Mouse (Mus musculus): ENCODE data around the gene Cilp. TPM values are rescaled to one million over a fixed set of nuclear protein-coding genes. Genes with fewer than 3 reads are reported as not detected.
"Not testable (repeated sequence)": the region's sequence is repeated elsewhere in the genome, so short reads cannot be mapped to it uniquely, and the experiment has no call there.

The Cilp gene
- total and polyA plus RNA-seq, 2 experiments = 0.15 to 0.18 TPM

- H3K79me2 ChIP-seq (ENCODE audit: control insufficient read depth, insufficient read depth, low read length) = no peaks in the 10 kb centered on the region
- H3K36me3 ChIP-seq (ENCODE audit: control insufficient read depth, insufficient read depth, low read length) = no peaks in the 10 kb centered on the region
- H3K27me3 ChIP-seq (ENCODE audit: control insufficient read depth, insufficient read depth, low read length) = no peaks in the 10 kb centered on the region
- no peak overlapping the region for H3K9ac ChIP-seq (ENCODE audit: low read depth, low read length)
- 75% methylated on average over 4 of the region's 4 CpGs for WGBS
- H3K4me3 ChIP-seq (ENCODE audit: insufficient read depth, low read depth, low read length) = no peak overlapping the region
- TF ChIP-seq POLR2A (IDR thresholded peaks at IDR 0.05; ENCODE audit: extremely low read depth, insufficient read depth, low read length) (no peak), CTCF (IDR thresholded peaks at IDR 0.05; ENCODE audit: low read depth, low read length) (no peak)
- H3K27ac ChIP-seq (replicated peaks; ENCODE audit: insufficient read depth, low read depth, low read length) = no peak overlapping the region
- peaks cover 5% of the 10 kb centered on the region; the same call in 1 of the 2 replicates for H3K4me1 ChIP-seq (ENCODE audit: control insufficient read depth, insufficient read depth, low read length)
- peak; percentile 77 for DNase-seq (ENCODE audit: extremely low read depth, low read depth, low spot score)
These were observed 11.0 kb downstream of the Cilp start for GRCm38 (mm10) chr9:65275810-65276530.

DNA sequence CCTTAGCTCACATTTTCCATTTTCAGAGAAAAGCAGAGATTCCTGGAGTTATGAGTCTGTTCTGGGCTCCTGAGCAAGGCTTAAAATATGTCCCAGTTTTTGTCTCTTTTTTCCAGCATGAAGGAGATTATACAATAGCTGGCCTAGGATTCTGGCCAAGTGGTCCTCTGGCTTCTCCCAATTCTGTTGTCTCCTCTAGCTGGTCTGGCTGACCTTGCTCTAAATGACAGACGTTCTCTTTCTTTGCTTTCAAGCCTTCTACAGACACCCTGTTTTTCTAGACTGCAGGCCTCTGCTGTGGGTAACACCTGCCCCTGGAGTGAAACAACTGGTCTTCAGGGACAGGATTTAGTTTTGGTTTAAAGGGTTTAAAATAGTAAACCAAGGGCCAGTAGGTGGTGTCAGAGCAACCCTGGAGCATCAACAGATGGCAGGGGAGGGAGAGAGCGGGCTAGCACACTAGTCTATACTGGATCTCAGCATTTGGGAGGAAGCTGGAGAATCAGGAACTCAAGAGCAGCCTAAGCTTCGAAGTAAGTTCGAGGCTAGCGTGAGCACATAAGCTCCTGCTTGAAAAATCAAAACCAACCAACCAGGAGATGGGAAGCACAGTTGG lies 16.7 kb downstream of the Cilp start:
- Histone ChIP-seq H3K36me3 (ENCODE audit: control insufficient read depth, insufficient read depth, low read length) (no peaks in the 10 kb centered on the region), H3K9ac (ENCODE audit: low read depth, low read length) (no peak overlapping the region), H3K27me3 (ENCODE audit: control insufficient read depth, insufficient read depth, low read length) (no peaks in the 10 kb centered on the region), H3K4me1 (ENCODE audit: control insufficient read depth, insufficient read depth, low read length) (no peaks in the 10 kb centered on the region), H3K27ac (replicated peaks; ENCODE audit: insufficient read depth, low read depth, low read length) (no peak overlapping the region), H3K4me3 (ENCODE audit: insufficient read depth, low read depth, low read length) (no peak overlapping the region), H3K79me2 (ENCODE audit: control insufficient read depth, insufficient read depth, low read length) (no peaks in the 10 kb centered on the region)
- TF ChIP-seq POLR2A (IDR thresholded peaks at IDR 0.05; ENCODE audit: extremely low read depth, insufficient read depth, low read length) (no peak), CTCF (IDR thresholded peaks at IDR 0.05; ENCODE audit: low read depth, low read length) (no peak)
- WGBS = 78% methylated on average over 5 of the region's 5 CpGs
- no peak for DNase-seq (ENCODE audit: extremely low read depth, low read depth, low spot score)

DNA sequence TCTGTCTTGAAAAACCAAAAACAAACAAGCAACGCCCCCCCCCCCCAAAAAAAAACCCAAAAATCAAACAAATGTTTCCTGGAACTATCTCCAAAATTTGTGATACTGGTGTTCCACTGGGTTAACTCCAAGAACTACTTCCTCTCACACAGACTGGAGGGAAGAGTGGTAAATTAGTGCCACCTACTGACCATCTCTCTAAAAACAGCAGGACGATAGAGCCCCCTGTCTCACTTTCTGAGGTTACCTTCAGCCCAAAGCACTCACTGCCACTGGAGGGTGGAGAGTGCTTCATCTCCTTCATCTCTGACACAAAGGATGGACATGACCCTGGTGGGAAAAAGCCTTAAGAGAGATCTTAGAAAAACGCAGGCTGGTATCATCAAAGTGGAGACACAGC lies 18.3 kb downstream of the Cilp start:
- Histone ChIP-seq H3K36me3 (ENCODE audit: control insufficient read depth, insufficient read depth, low read length) (no peaks in the 10 kb centered on the region), H3K4me3 (ENCODE audit: insufficient read depth, low read depth, low read length) (no peak overlapping the region)

DNA sequence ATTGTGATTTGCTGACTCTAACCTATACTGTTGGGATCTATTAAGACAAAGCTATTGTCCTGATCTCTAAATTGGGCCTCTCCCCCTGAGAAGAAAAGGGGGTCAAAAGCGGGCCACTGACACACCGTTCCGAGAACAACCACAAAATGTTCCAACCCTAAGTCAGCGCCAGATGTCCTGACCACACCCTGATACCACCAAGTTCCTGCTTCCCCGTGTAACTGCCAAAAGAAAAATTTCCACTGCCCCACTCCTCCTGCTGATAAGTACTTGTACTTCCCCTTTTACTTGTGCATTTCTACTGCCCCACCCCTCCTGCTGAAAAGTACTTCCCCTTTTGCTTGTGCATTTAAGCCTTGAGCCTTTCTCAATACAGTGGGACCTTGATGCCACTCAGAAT lies 23.3 kb downstream of the Cilp start:
- not testable (repeated sequence) for H3K9ac ChIP-seq (ENCODE audit: low read depth, low read length); DNase-seq (ENCODE audit: extremely low read depth, low read depth, low spot score); H3K27ac ChIP-seq (replicated peaks; ENCODE audit: insufficient read depth, low read depth, low read length); H3K27me3 ChIP-seq (ENCODE audit: control insufficient read depth, insufficient read depth, low read length); H3K79me2 ChIP-seq (ENCODE audit: control insufficient read depth, insufficient read depth, low read length); H3K4me3 ChIP-seq (ENCODE audit: insufficient read depth, low read depth, low read length); H3K36me3 ChIP-seq (ENCODE audit: control insufficient read depth, insufficient read depth, low read length)
- H3K4me1 ChIP-seq (ENCODE audit: control insufficient read depth, insufficient read depth, low read length) = peaks cover 16% of the 10 kb centered on the region
- WGBS = 79% methylated on average over 5 of the region's 5 CpGs

More for the DNA sequence above, 18.3 kb downstream of the Cilp start:
- peak; percentile 65 for DNase-seq (ENCODE audit: extremely low read depth, low read depth, low spot score)
- TF ChIP-seq POLR2A (IDR thresholded peaks at IDR 0.05; ENCODE audit: extremely low read depth, insufficient read depth, low read length) = no peak
- TF ChIP-seq CTCF (IDR thresholded peaks at IDR 0.05; ENCODE audit: low read depth, low read length) = peak; percentile 42
- 8% methylated on average over 3 of the region's 3 CpGs for WGBS
- no peak overlapping the region for H3K9ac ChIP-seq (ENCODE audit: low read depth, low read length)
- H3K79me2 ChIP-seq (ENCODE audit: control insufficient read depth, insufficient read depth, low read length) = no peaks in the 10 kb centered on the region
- no peak overlapping the region for H3K27ac ChIP-seq (replicated peaks; ENCODE audit: insufficient read depth, low read depth, low read length)
- no peaks in the 10 kb centered on the region for H3K4me1 ChIP-seq (ENCODE audit: control insufficient read depth, insufficient read depth, low read length)
- H3K27me3 ChIP-seq (ENCODE audit: control insufficient read depth, insufficient read depth, low read length) = no peaks in the 10 kb centered on the region

DNA sequence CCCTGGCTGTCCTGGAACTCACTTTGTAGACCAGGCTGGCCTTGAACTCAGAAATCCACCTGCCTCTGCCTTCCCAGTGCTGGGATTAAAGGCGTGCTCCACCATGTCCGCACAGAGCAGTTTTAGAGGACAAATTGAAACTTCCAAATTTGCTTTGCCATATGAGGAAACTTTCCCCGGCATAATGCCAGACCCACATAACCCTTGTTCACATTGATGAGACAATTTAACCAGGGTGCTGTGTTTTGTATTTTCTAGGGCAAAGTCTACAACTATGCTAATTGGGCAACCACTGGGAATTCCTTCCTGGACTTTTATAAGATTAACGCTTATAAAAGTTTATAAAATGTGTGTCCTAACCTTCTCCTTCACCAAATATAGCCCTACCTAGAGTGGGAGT lies 25.0 kb downstream of the Cilp start:
- peaks cover 16% of the 10 kb centered on the region for H3K4me1 ChIP-seq (ENCODE audit: control insufficient read depth, insufficient read depth, low read length)
- no peak overlapping the region for H3K4me3 ChIP-seq (ENCODE audit: insufficient read depth, low read depth, low read length)
- peaks cover 9% of the 10 kb centered on the region; the same call in 1 of the 2 replicates for H3K79me2 ChIP-seq (ENCODE audit: control insufficient read depth, insufficient read depth, low read length)
- H3K27me3 ChIP-seq (ENCODE audit: control insufficient read depth, insufficient read depth, low read length) = no peaks in the 10 kb centered on the region
- WGBS = 19% methylated on average over 4 of the region's 4 CpGs
- no peak for TF ChIP-seq CTCF (IDR thresholded peaks at IDR 0.05; ENCODE audit: low read depth, low read length)
- TF ChIP-seq POLR2A (IDR thresholded peaks at IDR 0.05; ENCODE audit: extremely low read depth, insufficient read depth, low read length) = no peak
- H3K36me3 ChIP-seq (ENCODE audit: control insufficient read depth, insufficient read depth, low read length) = no peaks in the 10 kb centered on the region
- H3K9ac ChIP-seq (ENCODE audit: low read depth, low read length) = 0 out of 2 replicates have a peak overlapping the region, but pooled peaks have one; percentile 15
- peak overlapping the region; percentile 99 for H3K27ac ChIP-seq (replicated peaks; ENCODE audit: insufficient read depth, low read depth, low read length)
- DNase-seq (ENCODE audit: extremely low read depth, low read depth, low spot score) = peak; percentile 99

DNA sequence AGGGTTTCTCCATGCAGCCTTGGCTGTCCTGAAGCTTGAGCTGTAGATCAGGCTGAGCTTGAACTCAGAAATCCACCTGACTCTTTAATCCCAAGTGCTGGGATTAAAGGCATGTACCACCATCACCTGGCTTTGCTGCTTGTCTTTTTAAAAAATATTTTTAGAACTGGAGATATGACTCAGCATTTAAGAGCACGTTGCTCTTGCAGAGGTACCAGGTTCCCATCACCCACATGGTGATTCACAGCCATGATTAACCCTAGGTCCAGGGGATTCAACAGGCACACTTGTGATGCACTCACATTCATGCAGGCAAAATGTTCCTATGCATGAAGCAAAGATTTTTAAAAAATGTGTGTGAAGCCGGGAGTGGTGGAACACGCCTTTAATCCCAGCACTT lies 27.4 kb downstream of the Cilp start:
- TF ChIP-seq CTCF (IDR thresholded peaks at IDR 0.05; ENCODE audit: low read depth, low read length) (no peak), POLR2A (IDR thresholded peaks at IDR 0.05; ENCODE audit: extremely low read depth, insufficient read depth, low read length) (no peak)

More for the DNA sequence above, 27.4 kb downstream of the Cilp start:
- DNase-seq (ENCODE audit: extremely low read depth, low read depth, low spot score) = peak; percentile 35
- Histone ChIP-seq H3K4me3 (ENCODE audit: insufficient read depth, low read depth, low read length) (no peak overlapping the region), H3K4me1 (ENCODE audit: control insufficient read depth, insufficient read depth, low read length) (peaks cover 20% of the 10 kb centered on the region), H3K9ac (ENCODE audit: low read depth, low read length) (no peak overlapping the region), H3K36me3 (ENCODE audit: control insufficient read depth, insufficient read depth, low read length) (peaks cover under 1% of the 10 kb centered on the region; the same call in 1 of the 2 replicates), H3K27ac (replicated peaks; ENCODE audit: insufficient read depth, low read depth, low read length) (peak overlapping the region; percentile 97; the same call in 1 of the 2 replicates), H3K27me3 (ENCODE audit: control insufficient read depth, insufficient read depth, low read length) (no peaks in the 10 kb centered on the region), H3K79me2 (ENCODE audit: control insufficient read depth, insufficient read depth, low read length) (peaks cover 11% of the 10 kb centered on the region; the same call in 1 of the 2 replicates)
- WGBS = 66% methylated on average over 3 of the region's 3 CpGs
